Mouse (Mus musculus): Measurements from ENCODE around the gene Lbp.

Lbp gene

DNA sequence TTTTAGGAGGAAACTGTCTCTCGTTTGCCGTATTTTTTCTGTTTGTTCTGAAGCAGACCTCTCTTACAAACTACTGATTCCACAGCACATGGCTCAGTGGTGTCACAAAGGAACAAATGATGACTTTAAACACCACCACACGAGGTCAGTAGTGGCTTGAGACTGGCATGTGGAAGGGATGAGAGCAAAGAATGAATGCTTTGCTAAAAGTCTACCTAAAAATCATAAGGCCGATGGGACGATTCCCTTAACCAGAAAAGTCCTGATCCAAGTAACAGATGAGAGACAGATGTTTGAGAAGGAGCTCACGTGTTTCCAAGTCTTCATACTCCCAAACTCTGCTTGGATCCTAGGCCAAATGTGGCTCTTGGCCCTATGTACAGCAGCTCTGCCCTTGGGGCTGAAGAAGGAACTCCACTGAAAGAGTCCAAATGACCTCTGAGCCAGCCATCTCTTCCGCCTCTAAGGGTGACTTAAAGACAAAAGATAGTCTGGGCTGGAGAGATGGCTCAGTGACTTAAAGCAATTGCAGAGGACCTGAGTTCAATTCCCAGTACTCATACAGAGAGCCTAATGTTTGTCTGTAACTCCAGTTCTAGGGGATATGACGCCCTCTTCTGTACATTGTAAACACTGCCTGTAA lies 55.5 kb downstream of the Lbp start:
- DNase-seq (ENCODE audit: low read depth), result no peak

DNA sequence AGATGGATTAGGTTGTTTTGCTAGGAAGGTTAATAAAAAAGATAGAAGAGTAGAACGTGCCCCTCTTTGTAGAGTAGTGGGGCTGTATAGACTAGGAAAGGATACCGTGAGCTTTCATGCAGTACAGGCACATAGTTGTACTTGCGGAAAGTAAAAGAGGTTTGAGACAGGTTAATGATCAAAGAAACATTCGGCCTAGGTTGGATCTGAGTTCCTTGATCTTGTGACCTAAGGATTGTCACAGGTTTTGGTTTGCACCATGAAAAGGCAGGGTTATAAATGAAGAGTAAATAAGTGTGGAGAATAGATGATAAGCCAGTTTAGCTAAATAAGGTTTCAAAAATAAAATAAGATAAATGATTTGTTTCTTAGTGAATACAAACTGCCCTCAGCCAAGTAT lies 57.9 kb downstream of the Lbp start:
- no peak for DNase-seq (ENCODE audit: low read depth)

DNA sequence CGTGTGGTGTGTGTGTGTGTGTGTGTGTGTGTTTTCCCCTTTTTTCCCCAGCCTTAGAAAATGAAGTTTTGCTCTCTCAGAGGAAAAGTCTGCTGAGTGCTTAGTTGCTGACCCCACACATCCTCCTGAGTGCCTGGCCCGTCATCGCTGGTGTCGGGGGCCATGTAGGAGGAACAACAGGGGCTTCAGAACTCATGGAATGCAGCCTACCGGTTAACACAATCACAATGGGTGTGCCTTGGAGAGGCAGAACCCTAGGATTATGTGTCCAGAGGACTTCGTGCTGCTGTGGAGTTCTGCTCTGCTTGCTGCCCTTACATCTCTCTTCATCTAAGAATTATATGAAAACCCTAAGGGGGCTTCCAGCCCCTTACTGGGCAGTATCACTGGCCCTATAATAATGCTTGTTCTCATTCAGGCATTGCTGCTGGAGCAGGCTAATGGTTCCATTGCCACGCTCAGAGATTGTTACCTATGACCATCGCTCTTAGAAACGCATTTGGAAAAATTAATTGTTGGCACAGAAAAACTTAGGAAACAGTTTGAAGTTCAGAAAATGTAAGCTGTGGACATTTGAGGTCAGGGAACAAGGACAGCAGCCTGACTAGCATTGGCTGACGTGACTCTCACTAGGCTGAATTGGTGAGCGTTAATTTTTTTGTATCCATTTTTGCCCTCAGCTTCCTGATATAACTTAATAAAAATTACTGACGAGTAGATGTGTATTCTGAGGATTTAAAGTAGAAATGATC lies 59.0 kb downstream of the Lbp start:
- DNase-seq (ENCODE audit: low read depth), result no peak

DNA sequence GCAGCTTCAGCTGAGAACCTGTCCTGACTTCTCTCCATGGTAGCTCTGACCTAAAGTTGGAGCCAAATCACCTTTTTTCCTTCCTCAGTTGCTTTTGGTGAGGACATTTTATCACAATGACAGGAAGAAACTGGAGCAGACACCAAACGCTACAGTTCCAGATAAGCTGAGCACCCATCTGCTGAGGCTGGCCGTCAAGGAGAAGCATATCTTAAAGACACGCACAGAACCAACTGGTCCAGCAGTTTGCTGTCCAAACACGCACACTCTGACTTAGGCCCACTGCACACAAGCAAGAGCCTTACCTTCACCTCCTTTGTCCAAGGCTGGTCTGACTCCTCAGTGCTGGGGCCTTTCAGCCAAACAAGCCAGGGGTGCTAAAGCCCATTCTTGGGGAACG lies 61.4 kb downstream of the Lbp start:
- no peak for DNase-seq (ENCODE audit: low read depth)

DNA sequence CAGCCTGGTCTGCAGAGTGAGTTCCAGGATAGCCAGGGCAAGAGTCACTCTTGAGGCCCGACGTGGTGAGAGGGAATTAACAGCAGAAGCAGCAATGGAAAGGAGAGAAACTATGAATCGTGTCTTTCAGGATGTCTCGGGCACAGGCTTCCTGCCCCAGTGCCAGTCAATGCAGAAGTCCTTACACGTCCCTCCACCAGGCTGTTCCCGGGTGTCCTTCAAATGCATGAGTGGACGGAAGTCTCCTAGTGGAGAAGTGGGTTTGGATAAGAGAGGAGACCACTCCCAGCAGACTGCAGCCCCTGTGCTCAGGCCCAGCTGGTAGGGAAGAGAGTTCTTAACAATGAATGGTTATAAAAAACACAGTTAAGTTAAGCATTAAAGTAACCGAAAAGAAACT lies 62.0 kb downstream of the Lbp start:
- DNase-seq (ENCODE audit: low read depth), result no peak

DNA sequence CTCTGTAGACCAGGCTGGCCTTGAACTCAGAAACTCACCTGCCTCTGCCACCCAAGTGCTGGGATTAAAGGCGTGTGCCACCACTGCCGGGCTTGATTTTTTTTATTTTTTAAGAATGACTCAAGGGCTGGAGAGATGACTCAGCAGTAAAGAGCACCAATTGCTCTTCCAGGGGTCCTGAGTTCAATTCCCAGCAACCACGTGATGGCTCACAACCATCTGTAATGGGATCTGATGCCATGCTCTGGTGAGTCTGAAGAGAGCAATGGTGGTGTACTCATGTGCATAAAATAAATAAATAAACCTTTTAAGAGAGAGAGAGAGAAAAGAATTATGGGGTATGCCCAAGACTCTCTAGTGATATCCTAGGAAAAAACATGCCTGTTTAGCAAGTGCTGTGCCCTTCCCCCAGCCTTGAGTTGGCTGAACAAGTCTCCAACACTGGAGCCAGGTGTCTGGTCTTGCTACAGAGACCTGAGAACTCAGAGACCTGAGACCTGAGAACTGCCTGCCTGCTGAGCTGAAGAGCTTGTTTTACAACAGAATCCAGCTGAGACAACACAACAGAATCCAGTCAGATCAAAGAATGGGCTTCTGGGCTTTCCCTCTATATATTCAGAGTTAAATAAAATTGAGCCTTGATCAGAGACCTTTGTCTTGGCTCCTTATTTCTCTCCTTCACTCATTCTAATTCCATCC lies 63.3 kb downstream of the Lbp start:
- DNase-seq (ENCODE audit: low read depth), result no peak

DNA sequence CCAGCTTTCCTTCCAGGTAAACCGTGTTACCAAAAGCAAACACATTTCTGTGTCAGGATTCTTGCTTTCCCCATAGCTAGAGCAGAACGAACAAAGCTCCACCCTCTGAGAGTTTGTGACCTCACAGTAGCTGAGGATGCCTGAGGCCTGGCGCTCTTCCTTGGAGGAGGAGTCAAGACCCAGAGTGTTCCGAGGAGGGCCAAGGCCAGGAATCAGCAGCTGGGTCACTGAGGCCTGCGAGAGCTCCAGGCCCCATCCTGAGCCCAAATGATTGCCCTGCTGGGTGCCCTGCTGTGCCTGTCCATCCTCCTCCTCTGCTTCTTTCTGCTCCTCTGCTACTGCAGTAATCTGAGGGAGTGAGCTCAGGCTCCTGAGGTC lies 63.9 kb downstream of the Lbp start:
- peak; percentile 66 for DNase-seq (ENCODE audit: low read depth)

DNA sequence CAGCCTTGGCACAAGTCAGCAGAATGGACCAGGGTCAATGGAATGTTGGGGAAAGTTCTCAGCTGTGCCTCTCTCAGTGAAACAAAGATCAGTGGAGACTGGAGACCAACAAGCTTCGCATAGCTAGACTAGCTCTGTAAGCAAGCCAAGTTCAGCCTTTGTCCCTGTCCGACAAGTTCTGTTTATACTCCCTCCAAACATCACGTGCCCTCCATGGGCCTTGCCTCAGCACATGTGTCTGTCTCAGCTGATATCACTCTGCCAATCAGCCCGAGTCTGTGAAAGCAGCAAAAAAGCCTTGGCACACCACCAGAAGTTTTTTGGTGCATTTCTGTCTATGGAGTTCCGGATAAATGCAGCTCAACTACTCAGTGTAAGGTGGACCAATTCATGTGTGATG lies 66.8 kb downstream of the Lbp start:
- peak; percentile 66 for DNase-seq (ENCODE audit: low read depth)

DNA sequence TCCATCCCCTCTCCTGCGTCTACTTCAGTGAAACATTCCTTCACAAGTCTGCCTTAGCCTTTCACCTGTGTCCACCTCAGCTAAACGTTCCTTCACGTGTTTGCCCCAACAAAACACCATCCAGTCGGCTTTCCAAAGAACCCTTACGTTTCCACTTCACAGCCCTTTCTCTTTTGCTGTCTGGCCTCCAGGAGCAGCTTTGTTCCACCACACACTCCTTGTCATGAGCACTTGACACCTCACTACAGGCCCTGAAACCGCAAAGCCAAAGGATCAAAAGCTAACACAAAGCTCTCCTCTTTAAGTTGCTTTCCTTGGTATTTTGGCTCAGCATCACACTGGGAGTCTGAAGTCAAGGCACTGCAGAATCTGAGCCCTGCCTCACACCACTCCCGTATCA lies 67.2 kb downstream of the Lbp start:
- DNase-seq (ENCODE audit: low read depth), result no peak

DNA sequence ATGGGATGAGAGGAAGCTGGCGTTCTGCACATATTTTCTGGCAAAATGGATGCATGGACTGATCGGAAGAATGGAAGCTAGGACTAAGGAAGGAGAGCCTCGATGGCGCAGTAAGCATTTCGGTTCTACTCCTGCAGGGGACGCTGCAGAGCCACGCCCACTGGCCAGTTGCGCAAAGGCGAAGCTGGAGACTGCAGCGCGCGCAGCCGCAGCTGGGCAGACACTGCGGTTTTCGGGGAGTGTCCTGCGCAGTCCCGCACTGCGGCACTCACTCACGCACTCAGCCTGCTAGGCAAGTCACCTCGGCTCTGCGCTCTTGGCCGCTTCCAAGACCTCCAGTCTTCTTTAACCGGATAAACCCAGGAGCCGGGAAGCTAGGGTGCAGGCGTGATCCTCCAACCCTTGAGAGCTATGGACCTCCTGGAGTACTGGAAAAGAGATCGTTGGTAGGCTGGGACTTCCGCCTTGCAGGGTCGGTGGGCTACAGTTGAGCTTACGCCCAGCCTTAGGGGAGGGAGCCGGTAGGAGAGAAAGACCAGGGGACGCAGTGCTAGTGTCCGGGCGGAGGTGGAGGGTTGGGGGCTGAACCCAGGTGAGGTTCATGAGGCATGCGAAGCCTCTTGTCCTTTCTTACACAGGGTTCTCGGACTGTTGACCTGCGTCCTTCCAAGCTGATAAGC lies 69.3 kb downstream of the Lbp start, which contains the start of gene Snhg11:
Snhg11 (plus strand) TSS at position 196 of the 680 bp plus-strand sequence.
- DNase-seq (ENCODE audit: low read depth), result no peak

DNA sequence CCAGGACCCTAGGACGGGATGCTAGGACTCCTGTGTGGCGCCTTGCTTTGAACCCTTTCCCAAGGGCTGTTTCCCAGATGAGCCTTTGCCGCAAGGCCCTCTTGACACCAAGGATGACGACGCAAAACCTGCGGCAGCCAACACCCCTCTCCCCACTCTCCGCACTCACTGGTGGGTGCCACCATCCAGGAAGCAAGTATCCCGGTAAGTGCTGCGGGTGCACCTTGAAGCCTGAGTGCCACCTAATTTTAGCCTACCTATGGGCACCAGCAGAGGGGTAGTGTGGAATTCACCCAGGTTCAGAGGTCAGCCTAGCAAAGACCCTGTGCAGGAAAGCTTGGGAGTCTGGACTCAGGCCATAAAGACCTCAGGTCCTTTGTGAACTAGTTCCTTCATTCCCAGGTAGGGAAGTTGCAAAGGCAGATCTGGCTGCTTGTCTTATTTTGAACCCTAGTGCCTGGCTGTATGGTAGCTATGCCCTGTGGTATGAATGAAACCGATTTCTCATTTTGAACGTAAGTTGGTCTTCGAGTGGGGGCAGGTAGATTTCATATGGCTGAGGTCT lies 69.9 kb downstream of the Lbp start:
- no peak for DNase-seq (ENCODE audit: low read depth)

DNA sequence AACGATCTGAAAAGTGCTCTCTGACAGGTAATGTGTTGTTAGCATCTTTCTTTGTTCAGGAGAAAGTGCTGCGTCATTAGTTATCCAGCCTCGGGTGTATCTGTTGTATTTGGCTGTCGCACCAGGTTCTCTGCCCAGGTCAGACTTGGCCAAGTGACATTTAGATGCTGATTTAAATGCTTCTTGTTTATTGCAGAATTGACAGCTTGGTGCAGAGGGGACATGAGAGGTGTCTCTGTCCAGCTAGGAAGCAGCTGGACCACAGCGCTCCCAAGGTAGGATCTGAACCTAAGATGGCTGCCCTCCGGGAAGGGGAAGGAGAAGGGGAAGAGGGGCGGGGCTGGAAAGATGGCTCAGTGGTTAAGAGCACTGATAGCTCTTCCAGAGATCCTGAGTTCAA lies 70.5 kb downstream of the Lbp start:
- DNase-seq (ENCODE audit: low read depth), result no peak

DNA sequence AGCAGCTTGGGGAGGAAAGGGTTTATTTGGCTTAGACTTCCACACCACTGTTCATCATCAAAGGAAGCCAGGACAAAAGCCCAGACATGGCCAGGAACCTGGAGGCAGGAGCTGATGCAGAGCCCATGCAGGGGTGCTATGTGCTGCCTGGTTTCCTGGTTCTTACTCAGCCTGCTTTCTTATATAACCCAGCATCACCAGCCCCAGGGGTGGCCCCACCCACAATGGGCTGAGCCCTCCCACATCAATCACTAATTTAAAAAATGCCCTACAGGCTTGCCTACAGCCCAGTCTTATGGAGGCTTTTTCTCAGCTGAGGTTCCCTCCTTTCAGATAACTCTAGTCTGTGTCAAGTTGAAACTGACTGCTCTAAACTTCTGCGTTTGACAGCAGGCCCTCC lies 71.5 kb downstream of the Lbp start:
- DNase-seq (ENCODE audit: low read depth), result peak; percentile 32

DNA sequence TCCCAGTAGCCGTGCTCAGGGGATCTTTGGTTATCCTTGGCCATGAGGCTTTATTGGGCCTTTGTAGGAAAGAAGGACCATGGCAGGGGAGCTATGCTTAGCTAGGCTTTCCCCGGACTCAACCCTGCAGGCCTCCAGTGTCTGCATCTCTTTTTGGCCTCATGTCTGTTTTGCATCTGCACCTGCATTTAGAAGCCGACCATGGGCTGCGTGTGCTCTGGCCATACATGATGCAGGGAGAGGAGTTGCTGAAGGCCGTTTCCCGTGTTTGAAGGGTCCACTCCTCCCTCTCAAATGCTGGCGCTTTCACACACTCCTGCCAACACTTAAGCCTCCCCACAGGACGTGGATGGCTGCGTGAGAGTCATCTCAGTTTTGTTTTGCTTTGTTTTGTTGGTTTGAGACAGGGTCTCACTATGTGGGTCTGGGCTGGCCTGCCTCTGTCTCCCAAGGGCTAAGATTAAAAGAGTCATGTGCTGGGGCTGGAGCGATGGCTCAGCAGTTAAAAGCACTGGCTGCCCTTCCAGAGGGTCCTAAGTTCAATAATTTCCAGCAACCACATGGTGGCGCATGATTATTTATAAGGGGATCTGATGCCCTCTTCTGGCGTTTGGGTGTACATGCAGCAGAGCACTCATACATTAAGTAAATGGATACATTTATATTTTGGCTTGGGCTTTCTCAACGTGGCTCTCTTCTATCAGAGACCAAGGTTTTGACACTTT lies 73.2 kb downstream of the Lbp start:
- DNase-seq (ENCODE audit: low read depth), result peak; percentile 91
